Mouse (Mus musculus): ENCODE measurements around the gene Sgpp2.

The Sgpp2 gene

DNA sequence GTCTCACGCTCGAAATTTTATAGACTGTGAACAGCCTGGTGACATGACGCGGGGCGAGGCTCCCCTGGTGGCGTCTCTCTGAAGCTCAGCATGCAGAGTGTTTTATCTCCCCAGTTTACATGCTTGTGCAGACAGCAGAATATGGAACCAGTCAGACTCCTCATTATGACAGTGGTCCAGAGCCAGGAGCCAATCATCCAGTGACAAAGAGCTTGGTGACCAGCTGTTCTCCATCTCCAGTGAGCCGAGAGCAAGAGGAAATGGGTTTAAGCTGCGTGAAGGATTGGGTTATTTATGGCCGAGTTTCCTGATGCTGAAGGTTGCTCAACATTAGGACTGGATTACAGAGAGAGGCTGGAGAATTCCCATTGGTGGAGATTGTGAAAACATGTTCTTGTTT lies 28.1 kb downstream of the Sgpp2 start:
- DNase-seq (ENCODE audit: low spot score in 2 of 2): no peak

GRCm38 (mm10) chr1:78339941-78340340 lies 29.8 kb downstream of the Sgpp2 start:
- DNase-seq (ENCODE audit: low spot score in 2 of 2): no peak

- no peak for DNase-seq (ENCODE audit: low spot score in 2 of 2)
These were observed 30.4 kb downstream of the Sgpp2 start for GRCm38 (mm10) chr1:78340584-78340983.

GRCm38 (mm10) chr1:78347317-78347806 lies 37.2 kb downstream of the Sgpp2 start:
- no peak for DNase-seq (ENCODE audit: low spot score in 2 of 2)

GRCm38 (mm10) chr1:78349219-78349618 lies 39.1 kb downstream of the Sgpp2 start:
- no peak for DNase-seq (ENCODE audit: low spot score in 2 of 2)

DNA sequence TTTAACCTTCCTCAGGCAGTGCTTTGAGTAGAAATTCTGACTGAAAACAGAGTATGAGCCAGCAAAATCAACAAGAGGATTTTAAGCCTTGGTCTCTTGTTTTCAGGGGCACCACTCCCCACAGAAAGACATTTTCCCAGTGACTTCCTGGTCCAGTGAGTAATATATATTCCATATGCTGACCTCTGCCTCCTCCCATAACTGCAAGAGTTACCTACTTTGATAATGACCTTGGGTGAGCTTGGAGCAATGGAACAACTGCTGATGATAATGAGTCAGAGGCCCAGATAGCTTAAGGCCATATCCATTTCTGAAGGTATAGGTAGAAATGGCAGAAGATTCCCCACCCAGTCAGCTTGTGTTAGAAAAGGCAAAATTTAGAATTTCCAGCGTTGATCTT lies 43.1 kb downstream of the Sgpp2 start:
- no peak for DNase-seq (ENCODE audit: low spot score in 2 of 2)

DNA sequence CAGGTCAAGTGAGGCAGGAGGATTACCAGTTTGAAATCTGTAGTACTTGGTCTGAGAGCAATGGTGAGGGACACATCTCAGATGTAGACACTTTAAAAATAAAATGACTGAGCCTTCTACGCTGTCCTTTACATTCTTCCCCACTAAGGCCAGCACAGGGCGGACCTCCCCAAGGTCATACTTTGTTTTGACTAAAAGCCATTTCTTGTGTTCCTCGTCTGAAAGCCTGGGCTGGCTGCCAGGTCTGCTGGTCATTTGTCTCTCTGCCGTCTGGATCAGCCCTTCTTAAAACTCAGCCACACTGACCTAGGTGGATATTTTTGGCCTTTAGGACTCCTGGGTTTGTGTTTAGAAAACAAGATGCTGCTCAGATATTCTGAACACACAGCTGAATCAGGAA lies 45.0 kb downstream of the Sgpp2 start:
- no peak for DNase-seq (ENCODE audit: low spot score in 2 of 2)

- DNase-seq (ENCODE audit: low spot score in 2 of 2): no peak
These were observed 47.3 kb downstream of the Sgpp2 start for GRCm38 (mm10) chr1:78357415-78357814.

DNA sequence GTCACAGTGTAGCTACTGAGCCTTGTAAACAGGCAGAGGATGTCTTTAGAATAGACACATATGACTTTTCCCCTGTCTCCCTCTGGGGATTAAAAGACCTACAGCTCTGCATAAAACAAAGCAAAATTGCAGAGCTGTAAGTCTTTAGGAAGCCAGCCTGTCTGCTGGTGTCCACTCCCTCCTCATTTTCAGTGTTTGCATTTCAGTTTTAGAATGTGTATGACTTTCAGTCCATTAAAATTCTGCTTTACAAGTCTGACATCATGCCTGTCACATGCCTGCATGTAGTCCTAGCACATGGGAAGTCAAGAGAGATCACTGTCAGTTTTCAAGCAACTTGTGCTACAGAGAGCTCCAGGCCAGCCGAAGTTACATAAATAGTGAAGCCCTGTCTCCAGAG lies 47.7 kb downstream of the Sgpp2 start:
- DNase-seq (ENCODE audit: low spot score in 2 of 2): no peak

GRCm38 (mm10) chr1:78363965-78364889 lies 54.1 kb downstream of the Sgpp2 start:
- no peak for DNase-seq (ENCODE audit: low spot score in 2 of 2)

DNA sequence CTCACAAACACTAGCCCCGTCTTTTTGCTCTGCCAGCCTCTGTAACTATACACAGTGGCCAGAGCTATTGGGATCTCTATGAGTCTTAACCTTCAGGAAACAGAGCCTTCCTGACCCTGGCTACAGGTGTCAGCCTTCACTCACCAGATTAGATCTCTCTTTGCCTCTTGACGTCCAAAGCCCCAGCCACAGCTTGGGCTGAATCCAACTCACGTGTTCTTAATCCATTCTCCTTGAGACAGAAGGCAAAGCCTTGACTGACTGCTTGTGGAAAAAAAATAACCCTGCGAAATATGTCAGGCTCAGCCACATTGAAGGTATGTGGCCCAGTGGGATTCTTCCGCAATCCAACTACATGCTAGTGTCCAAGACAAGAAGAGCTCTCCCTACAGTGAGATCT lies 57.7 kb downstream of the Sgpp2 start:
- DNase-seq (ENCODE audit: low spot score in 2 of 2): no peak

- DNase-seq (ENCODE audit: low spot score in 2 of 2): no peak
These were observed 60.0 kb downstream of the Sgpp2 start for GRCm38 (mm10) chr1:78370121-78370520.

GRCm38 (mm10) chr1:78371569-78372236 lies 61.6 kb downstream of the Sgpp2 start:
- DNase-seq (ENCODE audit: low spot score in 2 of 2): no peak

DNA sequence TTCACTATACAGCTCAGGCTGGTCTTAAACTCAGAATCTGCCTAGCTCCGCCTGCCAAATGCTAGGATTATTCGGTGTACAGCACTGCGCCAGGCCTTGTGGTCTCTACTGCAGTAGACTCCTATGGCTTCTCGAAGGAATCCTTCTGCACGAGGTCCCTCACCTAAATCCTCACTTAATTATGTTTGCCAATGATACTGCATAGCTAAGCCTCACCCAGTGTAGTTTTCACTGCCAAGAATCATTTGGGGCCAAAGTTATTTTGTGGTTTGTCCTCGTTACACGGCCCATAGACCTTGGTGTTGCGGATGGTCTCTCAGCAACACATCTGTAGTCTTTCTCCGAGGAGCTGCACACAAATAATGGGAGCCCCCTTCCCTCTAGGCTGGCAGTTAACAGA lies 62.2 kb downstream of the Sgpp2 start:
- no peak for DNase-seq (ENCODE audit: low spot score in 2 of 2)

DNA sequence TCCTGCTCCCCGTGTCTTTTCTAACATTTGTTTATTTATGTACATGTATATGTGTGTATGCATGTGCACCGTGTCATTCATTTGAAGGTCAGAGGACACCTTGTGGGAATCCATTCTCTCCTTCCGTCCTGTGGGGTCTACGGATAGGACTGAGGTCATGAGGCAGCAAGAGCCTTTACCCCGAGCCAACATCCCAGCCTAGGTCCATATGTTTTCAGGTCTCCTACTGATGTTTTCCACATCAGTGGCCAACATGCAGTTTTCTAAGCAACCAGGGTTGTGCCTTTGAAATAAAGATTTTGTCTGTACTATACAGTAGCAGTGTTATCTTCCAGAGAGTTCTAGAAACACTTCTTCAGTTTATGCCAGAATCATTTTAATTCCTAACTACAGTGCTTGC lies 63.7 kb downstream of the Sgpp2 start:
- no peak for DNase-seq (ENCODE audit: low spot score in 2 of 2)

- DNase-seq (ENCODE audit: low spot score in 2 of 2): no peak
These were observed 64.9 kb downstream of the Sgpp2 start for GRCm38 (mm10) chr1:78375058-78375457.

DNA sequence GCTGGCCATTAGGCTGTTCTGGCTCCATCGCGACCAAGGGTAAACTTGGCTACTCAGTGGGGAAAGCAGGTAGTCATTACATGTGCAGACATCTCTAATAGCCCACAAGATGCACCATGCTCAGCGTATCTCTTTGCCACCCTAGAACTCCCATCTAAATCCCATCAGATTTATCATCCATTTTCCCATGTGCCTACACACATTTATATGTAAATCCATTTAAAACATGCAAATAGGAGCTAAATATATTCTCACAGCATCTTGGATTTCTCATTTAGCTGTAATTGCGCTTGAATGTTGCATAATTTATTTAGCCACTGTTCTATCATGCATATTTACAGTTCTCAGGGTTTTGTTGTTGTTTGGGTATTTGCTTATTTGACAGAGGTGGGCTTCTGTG lies 70.8 kb downstream of the Sgpp2 start:
- no peak for DNase-seq (ENCODE audit: low spot score in 2 of 2)

GRCm38 (mm10) chr1:78387854-78388253 lies 77.7 kb downstream of the Sgpp2 start:
- no peak for DNase-seq (ENCODE audit: low spot score in 2 of 2)

- no peak for DNase-seq (ENCODE audit: low spot score in 2 of 2)
These were observed 78.7 kb downstream of the Sgpp2 start for GRCm38 (mm10) chr1:78388848-78389247.

- no peak for DNase-seq (ENCODE audit: low spot score in 2 of 2)
These were observed 85.1 kb downstream of the Sgpp2 start for GRCm38 (mm10) chr1:78395191-78395735.

- no peak for DNase-seq (ENCODE audit: low spot score in 2 of 2)
These were observed 85.6 kb downstream of the Sgpp2 start for GRCm38 (mm10) chr1:78395737-78396136.

- no peak for DNase-seq (ENCODE audit: low spot score in 2 of 2)
These were observed 86.3 kb downstream of the Sgpp2 start for GRCm38 (mm10) chr1:78396320-78396913.
